Mouse (Mus musculus) embryonic facial prominence, embryonic 14.5 days (tissue): ENCODE results near the gene Dlg5. TPM values are rescaled to one million over a fixed set of nuclear protein-coding genes. Genes with fewer than 3 reads are reported as not detected.
A peak's percentile ranks its signal among the peaks of the same experiment; 100 is the strongest.

Experiments used
- ATAC-seq: fragments of 200-750 bp; cut with Nextera tagmentation; 2 replicates; pipeline ENCODE4 v1.8.0; 2017; ENCODE audit warnings: low read depth, moderate number of reproducible peaks, moderate TSS enrichment
- DNase-seq: peaks from one replicate; pipeline ENCODE4 v3.0.0-alpha.2; 2015; ENCODE audit warnings: low spot score
- H3K27ac ChIP-seq: fragments of 300-500 bp; sonication (generic); replicated peaks from 2 replicates; pipeline ENCODE4 v1.5.1; 2014; ENCODE audit warnings: low read depth, mild to moderate bottlenecking, low read length, moderate library complexity
- H3K27me3 ChIP-seq: fragments of 300-500 bp; sonication (generic); replicated peaks from 2 replicates; pipeline ENCODE4 v1.6.1; 2014; ENCODE audit warnings: low read length; ENCODE audit not compliant: control insufficient read depth, insufficient read depth
- H3K36me3 ChIP-seq: fragments of 300-500 bp; sonication (generic); 2 replicates; pipeline ENCODE4 v1.6.1; 2014; ENCODE audit warnings: low read length, mixed read lengths; ENCODE audit not compliant: control insufficient read depth, insufficient read depth
- H3K4me1 ChIP-seq: fragments of 300-500 bp; sonication (generic); 2 replicates; pipeline ENCODE4 v1.6.1; 2014; ENCODE audit warnings: antibody characterized with exemption, low read length; ENCODE audit not compliant: control insufficient read depth, insufficient read depth
- H3K4me2 ChIP-seq: fragments of 300-500 bp; sonication (generic); 2 replicates; pipeline ENCODE4 v1.6.1; 2014; ENCODE audit warnings: low read depth, mild to moderate bottlenecking, low read length, moderate library complexity, mixed read lengths
- H3K4me3 ChIP-seq: fragments of 300-500 bp; sonication (generic); 2 replicates; pipeline ENCODE4 v1.5.1; 2014; ENCODE audit warnings: low read depth, mild to moderate bottlenecking, low read length
- H3K9ac ChIP-seq: fragments of 300-500 bp; sonication (generic); 2 replicates; pipeline ENCODE4 v1.6.1; 2014; ENCODE audit warnings: low read depth, mild to moderate bottlenecking, low read length, moderate library complexity, mixed read lengths
- H3K9me3 ChIP-seq: fragments of 300-500 bp; sonication (generic); 2 replicates; pipeline ENCODE4 v1.6.1; 2016; ENCODE audit warnings: low read length; ENCODE audit not compliant: control insufficient read depth
- WGBS: fragments of 180-500 bp; shearing (Covaris S2); extraction: QIAGEN DNeasy Blood & Tissue Kit; methylation state at CpG from one replicate; pipeline ENCODE4 v1.1.7; 2014; 5-methylcytosine and 5-hydroxymethylcytosine counted together
- polyA plus RNA-seq: library from polyadenylated mRNA; unstranded; fragments of >200 nt; fragmentation: Nextera tagmentation; extraction: Ambion mirVana; gene quantifications from 2 replicates; pipeline ENCODE4 v1.2.1, GENCODE M21; 2014

The Dlg5 gene
- polyA plus RNA-seq, 1 experiment from 2014 or later, result 24.7 TPM

- Histone ChIP-seq H3K4me1 (no peaks in the 10 kb centered on the region), H3K27ac (no peak overlapping the region), H3K36me3 (no peaks in the 10 kb centered on the region), H3K27me3 (no peaks in the 10 kb centered on the region), H3K9me3 (no peaks in the 10 kb centered on the region), H3K9ac (no peak overlapping the region), H3K4me2 (no peak overlapping the region), H3K4me3 (no peak overlapping the region)
- DNase-seq (no peak), ATAC-seq (no peak)
- WGBS, result 56% methylated on average over 1 of the region's 1 CpGs
Measured at GRCm38 (mm10) chr14:24269571-24269970, 23.9 kb upstream of the Dlg5 start.

DNA sequence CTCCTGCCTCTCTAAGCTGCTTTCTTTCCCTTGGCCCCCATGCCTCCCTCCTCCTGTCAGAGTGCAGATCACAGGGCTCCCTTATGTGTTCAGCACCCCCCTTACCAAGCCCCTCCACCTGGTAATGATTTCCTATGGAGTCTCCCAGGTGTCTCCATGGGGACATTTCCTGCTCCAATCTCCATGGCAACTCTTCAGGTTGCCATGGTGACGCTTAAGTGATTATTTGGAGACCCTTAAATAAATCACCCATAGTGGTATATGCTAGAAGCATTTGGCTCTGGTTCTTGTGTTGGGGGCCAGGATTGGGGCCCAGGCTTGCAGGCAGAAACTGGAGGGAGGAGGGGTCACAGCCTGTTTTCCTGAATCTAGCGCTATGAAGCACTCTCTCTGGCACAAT is 17.2 kb upstream of the Dlg5 start:
- H3K27ac ChIP-seq, result peak overlapping the region; percentile 84
- H3K27me3 ChIP-seq, result no peaks in the 10 kb centered on the region
- no peak overlapping the region for H3K9ac ChIP-seq
- ATAC-seq, result peak; percentile 95
- peak; percentile 91 for DNase-seq
- no peak overlapping the region for H3K4me3 ChIP-seq
- peak overlapping the region; percentile 0; the same call in 1 of the 2 replicates for H3K4me2 ChIP-seq
- WGBS, result 25% methylated on average over 2 of the region's 2 CpGs
- H3K36me3 ChIP-seq, result no peaks in the 10 kb centered on the region
- peaks cover 27% of the 10 kb centered on the region for H3K4me1 ChIP-seq
- no peaks in the 10 kb centered on the region for H3K9me3 ChIP-seq

- no peaks in the 10 kb centered on the region for H3K27me3 ChIP-seq
- H3K27ac ChIP-seq, result peak overlapping the region; percentile 84
- H3K36me3 ChIP-seq, result no peaks in the 10 kb centered on the region
- no peak overlapping the region for H3K4me2 ChIP-seq
- H3K4me3 ChIP-seq, result no peak overlapping the region
- DNase-seq (no peak), ATAC-seq (no peak)
- peaks cover 27% of the 10 kb centered on the region for H3K4me1 ChIP-seq
- no peak overlapping the region for H3K9ac ChIP-seq
- WGBS, result 57% methylated on average over 6 of the region's 6 CpGs
- H3K9me3 ChIP-seq, result no peaks in the 10 kb centered on the region
Measured at GRCm38 (mm10) chr14:24262382-24262781, 16.7 kb upstream of the Dlg5 start.

GRCm38 (mm10) chr14:24260391-24260790 is 14.7 kb upstream of the Dlg5 start:
- H3K27ac ChIP-seq, result no peak overlapping the region
- ATAC-seq (no peak), DNase-seq (no peak)
- H3K4me1 ChIP-seq, result peaks cover 30% of the 10 kb centered on the region
- no peak overlapping the region for H3K4me3 ChIP-seq
- H3K9me3 ChIP-seq, result no peaks in the 10 kb centered on the region
- H3K27me3 ChIP-seq, result no peaks in the 10 kb centered on the region
- H3K9ac ChIP-seq, result no peak overlapping the region
- no peaks in the 10 kb centered on the region for H3K36me3 ChIP-seq
- 71% methylated on average over 4 of the region's 4 CpGs for WGBS
- no peak overlapping the region for H3K4me2 ChIP-seq

- H3K27ac ChIP-seq, result no peak overlapping the region
- peaks cover 25% of the 10 kb centered on the region for H3K4me1 ChIP-seq
- H3K9me3 ChIP-seq, result no peaks in the 10 kb centered on the region
- no peak for ATAC-seq
- WGBS, result 40% methylated on average over 2 of the region's 2 CpGs
- H3K27me3 ChIP-seq, result no peaks in the 10 kb centered on the region
- H3K36me3 ChIP-seq, result no peaks in the 10 kb centered on the region
- DNase-seq, result peak; percentile 16
- no peak overlapping the region for H3K4me3 ChIP-seq
- no peak overlapping the region for H3K4me2 ChIP-seq
- H3K9ac ChIP-seq, result no peak overlapping the region
Measured at GRCm38 (mm10) chr14:24255956-24256355, 10.2 kb upstream of the Dlg5 start.

DNA sequence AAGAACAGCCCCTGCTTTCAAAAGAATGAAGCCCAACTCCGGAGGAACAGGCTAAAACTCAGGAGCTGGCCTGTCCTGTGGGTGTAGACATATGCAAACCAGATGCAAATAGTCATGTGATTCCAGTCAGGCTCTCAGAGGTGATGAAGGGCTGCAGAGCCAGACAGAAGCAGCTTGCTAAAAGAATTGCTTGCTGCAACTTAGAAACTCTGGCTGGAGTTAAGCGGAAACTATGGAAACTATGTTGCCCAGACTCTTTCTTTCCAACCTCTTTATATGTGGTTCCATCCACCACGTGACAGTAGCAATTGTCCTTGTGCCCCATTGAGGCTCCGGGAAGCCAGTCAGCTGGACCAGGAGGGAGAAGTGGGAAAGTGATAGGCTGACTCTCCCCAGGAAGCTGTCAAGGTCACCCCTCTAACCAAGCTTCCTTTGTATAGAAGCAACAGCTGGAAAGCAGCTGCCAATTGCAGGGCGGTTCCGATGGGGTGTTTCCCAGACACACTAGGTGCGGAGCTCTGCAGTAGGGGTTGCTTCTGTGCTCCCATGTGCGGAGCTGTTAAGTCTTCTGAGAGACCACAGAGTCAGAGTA is 8.0 kb upstream of the Dlg5 start:
- WGBS, result 2% methylated on average over 8 of the region's 8 CpGs
- H3K27me3 ChIP-seq, result no peaks in the 10 kb centered on the region
- peak overlapping the region; percentile 91 for H3K27ac ChIP-seq
- H3K36me3 ChIP-seq, result no peaks in the 10 kb centered on the region
- H3K9ac ChIP-seq, result peak overlapping the region; percentile 11; the same call in 1 of the 2 replicates
- H3K4me1 ChIP-seq, result peaks cover 25% of the 10 kb centered on the region
- ATAC-seq (peak; percentile 93), DNase-seq (peak; percentile 94)
- no peak overlapping the region for H3K4me3 ChIP-seq
- H3K9me3 ChIP-seq, result no peaks in the 10 kb centered on the region
- H3K4me2 ChIP-seq, result peak overlapping the region; percentile 34

DNA sequence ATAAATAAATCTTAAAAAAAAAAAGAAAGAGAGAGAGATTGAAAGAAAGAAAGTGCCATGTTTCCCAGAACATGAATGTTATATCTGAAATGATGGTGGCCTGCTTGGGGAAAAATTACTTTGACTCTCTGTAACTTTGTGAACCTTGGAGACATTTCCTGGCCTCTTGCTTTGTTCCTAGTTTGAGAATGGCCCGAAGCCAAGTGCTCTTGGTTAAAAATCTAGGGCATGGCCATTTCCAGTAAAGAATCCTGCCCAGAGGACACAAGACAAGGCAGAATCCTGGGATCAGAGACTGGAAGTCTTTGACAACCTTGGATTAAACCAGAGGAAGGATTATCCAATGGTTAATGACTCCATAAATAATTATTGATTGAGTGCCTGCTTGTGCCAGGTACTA is 5.6 kb upstream of the Dlg5 start:
- H3K9me3 ChIP-seq, result no peaks in the 10 kb centered on the region
- H3K4me2 ChIP-seq, result no peak overlapping the region
- peaks cover 27% of the 10 kb centered on the region for H3K4me1 ChIP-seq
- ATAC-seq (no peak), DNase-seq (no peak)
- no peak overlapping the region for H3K27ac ChIP-seq
- no peaks in the 10 kb centered on the region for H3K27me3 ChIP-seq
- no peaks in the 10 kb centered on the region for H3K36me3 ChIP-seq
- no peak overlapping the region for H3K4me3 ChIP-seq
- WGBS, result 65% methylated on average over 1 of the region's 1 CpGs
- H3K9ac ChIP-seq, result no peak overlapping the region

GRCm38 (mm10) chr14:24249926-24250325 is 4.2 kb upstream of the Dlg5 start:
- H3K4me2 ChIP-seq, result no peak overlapping the region
- H3K9ac ChIP-seq, result no peak overlapping the region
- no peak overlapping the region for H3K27ac ChIP-seq
- WGBS, result 56% methylated on average over 2 of the region's 2 CpGs
- no peaks in the 10 kb centered on the region for H3K36me3 ChIP-seq
- DNase-seq (no peak), ATAC-seq (no peak)
- no peak overlapping the region for H3K4me3 ChIP-seq
- H3K4me1 ChIP-seq, result peaks cover 21% of the 10 kb centered on the region
- no peaks in the 10 kb centered on the region for H3K27me3 ChIP-seq
- H3K9me3 ChIP-seq, result no peaks in the 10 kb centered on the region
